Mouse (Mus musculus): ENCODE data around the gene Tmem120a.

Gene Tmem120a

GRCm38 (mm10) chr5:135707039-135707438 is 37.2 kb downstream of the Tmem120a start:
- peak; percentile 51 for DNase-seq

GRCm38 (mm10) chr5:135705383-135705782 is 38.9 kb downstream of the Tmem120a start:
- no peak for DNase-seq

- no peak for DNase-seq
These were observed 40.8 kb downstream of the Tmem120a start for GRCm38 (mm10) chr5:135703431-135703830.

GRCm38 (mm10) chr5:135702682-135703192 is 41.5 kb downstream of the Tmem120a start:
- DNase-seq = peak; percentile 57

- no peak for DNase-seq
These were observed 42.1 kb downstream of the Tmem120a start for GRCm38 (mm10) chr5:135702190-135702589.

- DNase-seq = no peak
These were observed 42.6 kb downstream of the Tmem120a start for GRCm38 (mm10) chr5:135701601-135702000.

GRCm38 (mm10) chr5:135697711-135698111 is 46.5 kb downstream of the Tmem120a start:
- DNase-seq = no peak

- peak; percentile 40 for DNase-seq
These were observed 48.9 kb downstream of the Tmem120a start for GRCm38 (mm10) chr5:135695277-135695721.

- DNase-seq = peak; percentile 94
These were observed 50.9 kb downstream of the Tmem120a start for GRCm38 (mm10) chr5:135693281-135693853.

GRCm38 (mm10) chr5:135691266-135691665 is 53.0 kb downstream of the Tmem120a start:
- no peak for DNase-seq

GRCm38 (mm10) chr5:135690401-135690800 is 53.8 kb downstream of the Tmem120a start:
- DNase-seq = peak; percentile 52
